Mouse (Mus musculus): ENCODE results near the gene Gp1bb. TPM values are rescaled to one million over a fixed set of nuclear protein-coding genes. Genes with fewer than 3 reads are reported as not detected.

The Gp1bb gene
- polyA plus RNA-seq, 1 experiment, result 580 TPM

DNA sequence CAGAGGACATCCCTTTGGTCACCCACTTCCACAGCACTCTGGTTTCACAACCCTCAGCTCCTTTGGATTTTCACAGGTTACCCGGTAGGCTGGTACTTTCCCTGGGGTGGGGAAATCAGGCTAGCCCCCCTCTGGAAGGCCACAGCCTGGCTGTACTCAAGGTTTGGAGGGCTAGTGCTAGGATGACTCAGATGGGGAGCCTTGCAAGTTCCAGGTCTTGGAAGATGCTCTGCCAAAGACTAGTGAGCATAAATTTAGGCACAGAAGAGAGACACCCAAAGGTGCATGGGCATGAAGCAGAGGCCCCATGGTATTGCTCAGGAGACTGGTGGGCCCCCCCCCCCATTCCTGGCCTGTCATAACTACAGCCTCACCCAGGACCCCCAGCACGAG lies 6.7 kb upstream of the Gp1bb start:
- H3K27me3 ChIP-seq (ENCODE audit: control insufficient read depth, insufficient read depth, low read length), result no peaks in the 10 kb centered on the region
- WGBS, result 15% methylated on average over 2 of the region's 2 CpGs
- H3K27ac ChIP-seq (ENCODE audit: insufficient read depth, low read depth, low read length), result peak overlapping the region; percentile 97
- TF ChIP-seq POLR2A (IDR thresholded peaks at IDR 0.05; ENCODE audit: low read depth, low read length) (no peak), CTCF (IDR thresholded peaks at IDR 0.05; ENCODE audit: extremely low read depth, insufficient read length, insufficient replicate concordance, low read depth, low read length) (0 out of 2 replicates have a peak, but pooled peaks have one; percentile 5)
- H3K4me3 ChIP-seq (ENCODE audit: low read depth, low read length), result peak overlapping the region; percentile 95
- peaks cover 35% of the 10 kb centered on the region for H3K4me1 ChIP-seq (ENCODE audit: control insufficient read depth, insufficient read depth, insufficient read length, low read length)
- H3K36me3 ChIP-seq (ENCODE audit: control insufficient read depth, insufficient read depth, low read length), result peaks cover 34% of the 10 kb centered on the region

DNA sequence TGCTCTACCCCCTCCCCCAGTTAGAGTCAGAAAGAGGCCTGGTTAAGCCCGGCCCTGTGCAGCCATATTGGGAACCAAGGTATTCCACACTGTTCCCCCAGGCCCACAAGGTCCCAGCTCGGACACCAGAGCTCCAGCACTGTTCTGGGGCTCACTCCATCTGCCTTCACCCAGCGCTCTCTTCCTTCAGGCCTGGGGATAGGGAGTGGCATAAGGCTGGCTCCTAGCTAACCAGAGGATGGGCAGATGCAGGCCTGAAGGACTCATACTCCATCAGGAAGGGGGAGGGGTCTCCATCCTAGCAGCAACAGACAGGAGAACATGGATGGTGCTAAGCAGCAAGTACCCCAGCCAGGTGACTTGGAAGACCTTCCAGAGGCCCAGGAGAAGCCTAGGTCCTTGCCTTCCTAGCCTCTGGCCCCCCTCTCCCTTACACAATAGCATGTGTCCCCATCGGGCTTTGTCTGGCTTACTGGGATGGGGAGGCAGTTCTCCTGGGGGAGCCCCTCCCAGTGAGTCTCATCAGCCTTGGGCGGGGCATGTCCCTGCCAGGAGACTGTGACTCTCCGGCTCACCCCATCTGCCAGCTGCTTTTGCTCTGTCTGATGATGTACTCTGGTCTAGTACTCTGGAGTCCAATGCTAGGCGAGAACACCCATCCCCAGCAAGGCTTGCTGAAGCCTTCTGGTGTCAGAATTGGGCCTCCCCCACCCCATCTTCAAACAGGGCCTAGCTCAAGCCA lies 6.2 kb upstream of the Gp1bb start:
- no peak for TF ChIP-seq CTCF (IDR thresholded peaks at IDR 0.05; ENCODE audit: extremely low read depth, insufficient read length, insufficient replicate concordance, low read depth, low read length)
- peak; percentile 63 for TF ChIP-seq POLR2A (IDR thresholded peaks at IDR 0.05; ENCODE audit: low read depth, low read length)
- WGBS, result 22% methylated on average over 7 of the region's 7 CpGs
- Histone ChIP-seq H3K27ac (ENCODE audit: insufficient read depth, low read depth, low read length) (peak overlapping the region; percentile 97), H3K36me3 (ENCODE audit: control insufficient read depth, insufficient read depth, low read length) (peaks cover 40% of the 10 kb centered on the region), H3K4me3 (ENCODE audit: low read depth, low read length) (peak overlapping the region; percentile 95), H3K4me1 (ENCODE audit: control insufficient read depth, insufficient read depth, insufficient read length, low read length) (peaks cover 30% of the 10 kb centered on the region), H3K27me3 (ENCODE audit: control insufficient read depth, insufficient read depth, low read length) (no peaks in the 10 kb centered on the region)

DNA sequence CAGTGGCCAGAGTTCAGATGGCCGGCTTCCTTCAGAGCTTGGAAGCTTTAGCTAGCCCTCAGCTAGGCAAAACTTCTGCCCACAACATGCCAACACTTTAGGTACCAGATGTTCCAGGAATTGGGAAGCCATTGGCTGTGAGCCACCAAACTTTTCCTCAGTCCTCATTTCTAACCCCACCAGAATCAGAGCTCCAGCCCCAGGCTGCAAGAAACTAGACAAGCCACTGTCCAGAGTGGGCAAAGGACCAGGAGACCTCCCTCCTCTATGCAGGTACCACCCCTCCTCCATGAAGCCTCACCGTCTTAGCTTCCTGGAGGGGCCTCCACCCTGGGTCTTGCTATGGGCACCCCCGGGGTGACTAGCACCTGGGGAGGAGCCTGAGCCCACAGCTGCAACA lies 5.0 kb upstream of the Gp1bb start:
- TF ChIP-seq POLR2A (IDR thresholded peaks at IDR 0.05; ENCODE audit: low read depth, low read length), result no peak
- no peak for TF ChIP-seq CTCF (IDR thresholded peaks at IDR 0.05; ENCODE audit: extremely low read depth, insufficient read length, insufficient replicate concordance, low read depth, low read length)
- peaks cover 52% of the 10 kb centered on the region for H3K36me3 ChIP-seq (ENCODE audit: control insufficient read depth, insufficient read depth, low read length)
- peaks cover 18% of the 10 kb centered on the region for H3K4me1 ChIP-seq (ENCODE audit: control insufficient read depth, insufficient read depth, insufficient read length, low read length)
- H3K27ac ChIP-seq (ENCODE audit: insufficient read depth, low read depth, low read length), result peak overlapping the region; percentile 97
- H3K4me3 ChIP-seq (ENCODE audit: low read depth, low read length), result peak overlapping the region; percentile 95
- no peaks in the 10 kb centered on the region; the same call in 1 of the 2 replicates for H3K27me3 ChIP-seq (ENCODE audit: control insufficient read depth, insufficient read depth, low read length)
- WGBS, result 26% methylated on average over 3 of the region's 3 CpGs

DNA sequence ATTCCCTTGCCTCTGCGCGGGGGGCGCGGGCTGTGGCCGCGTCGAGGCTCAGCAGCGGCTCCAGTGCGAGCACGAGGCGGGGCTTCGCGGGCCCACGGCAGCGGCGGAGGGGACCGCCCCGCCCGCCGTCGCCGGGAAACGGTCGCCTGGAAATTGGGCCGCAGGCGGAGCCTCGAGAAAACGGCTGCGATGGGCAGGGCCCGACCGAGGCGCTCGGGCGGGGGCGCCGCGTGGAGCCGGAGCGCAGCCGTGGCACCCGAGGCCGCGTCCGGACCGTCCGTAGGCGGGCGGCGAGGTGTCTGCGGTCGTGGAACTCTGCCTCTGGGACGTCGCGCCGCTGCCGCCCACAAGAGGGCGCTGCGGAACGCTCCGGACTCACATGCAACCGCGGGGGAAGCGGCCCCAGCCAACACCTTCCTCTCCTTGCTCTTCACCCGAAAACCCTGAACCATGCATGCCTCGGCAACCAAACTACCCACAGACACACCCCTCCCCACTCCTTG lies 4.2 kb upstream of the Gp1bb start, which contains the start of gene Gm49601:
Gene Gm49601 (minus strand): TSS at position 52 of the 503 bp plus-strand sequence.
- WGBS, result under 1% methylated on average over 65 of the region's 65 CpGs
- H3K27me3 ChIP-seq (ENCODE audit: control insufficient read depth, insufficient read depth, low read length), result no peaks in the 10 kb centered on the region; the same call in 1 of the 2 replicates
- peaks cover 59% of the 10 kb centered on the region for H3K36me3 ChIP-seq (ENCODE audit: control insufficient read depth, insufficient read depth, low read length)
- H3K4me3 ChIP-seq (ENCODE audit: low read depth, low read length), result peak within 1 kb of the TSS; percentile 95
- TF ChIP-seq POLR2A (IDR thresholded peaks at IDR 0.05; ENCODE audit: low read depth, low read length) (no peak), CTCF (IDR thresholded peaks at IDR 0.05; ENCODE audit: extremely low read depth, insufficient read length, insufficient replicate concordance, low read depth, low read length) (peak; percentile 89)
- H3K4me1 ChIP-seq (ENCODE audit: control insufficient read depth, insufficient read depth, insufficient read length, low read length), result peaks cover 12% of the 10 kb centered on the region
- peak within 1 kb of the TSS; percentile 97 for H3K27ac ChIP-seq (ENCODE audit: insufficient read depth, low read depth, low read length)

DNA sequence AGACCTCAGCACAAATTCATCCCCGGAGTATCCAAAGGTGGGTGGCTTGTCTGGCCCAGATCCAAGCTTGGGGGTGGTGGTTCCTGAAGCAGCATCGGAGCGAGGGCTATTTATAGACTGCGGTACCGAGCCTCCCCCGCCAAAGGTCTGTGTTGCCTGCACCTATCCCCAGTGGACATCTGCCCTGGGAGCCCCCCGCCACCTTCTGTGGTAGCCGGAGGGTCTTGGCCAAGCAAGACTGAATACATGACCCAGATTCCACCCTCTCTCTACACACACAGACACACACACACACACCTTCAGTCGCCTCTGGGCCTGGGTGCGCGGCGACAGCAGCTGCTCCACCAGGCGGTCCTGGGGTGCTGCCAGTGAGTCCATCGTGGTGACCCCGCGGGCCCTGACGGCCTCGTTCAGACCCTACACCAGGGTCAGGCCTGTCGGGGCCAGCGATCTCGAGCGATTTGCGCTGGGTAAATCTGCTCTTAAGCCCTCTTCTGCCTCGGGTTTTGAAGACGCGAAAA lies 3.6 kb upstream of the Gp1bb start:
- Histone ChIP-seq H3K27ac (ENCODE audit: insufficient read depth, low read depth, low read length) (no peak overlapping the region), H3K27me3 (ENCODE audit: control insufficient read depth, insufficient read depth, low read length) (no peaks in the 10 kb centered on the region; the same call in 1 of the 2 replicates), H3K4me1 (ENCODE audit: control insufficient read depth, insufficient read depth, insufficient read length, low read length) (peaks cover 13% of the 10 kb centered on the region), H3K36me3 (ENCODE audit: control insufficient read depth, insufficient read depth, low read length) (peaks cover 65% of the 10 kb centered on the region), H3K4me3 (ENCODE audit: low read depth, low read length) (peak overlapping the region; percentile 95)
- TF ChIP-seq CTCF (IDR thresholded peaks at IDR 0.05; ENCODE audit: extremely low read depth, insufficient read length, insufficient replicate concordance, low read depth, low read length), result no peak
- TF ChIP-seq POLR2A (IDR thresholded peaks at IDR 0.05; ENCODE audit: low read depth, low read length), result no peak; the same call in 1 of the 2 replicates
- 39% methylated on average over 26 of the region's 26 CpGs for WGBS

DNA sequence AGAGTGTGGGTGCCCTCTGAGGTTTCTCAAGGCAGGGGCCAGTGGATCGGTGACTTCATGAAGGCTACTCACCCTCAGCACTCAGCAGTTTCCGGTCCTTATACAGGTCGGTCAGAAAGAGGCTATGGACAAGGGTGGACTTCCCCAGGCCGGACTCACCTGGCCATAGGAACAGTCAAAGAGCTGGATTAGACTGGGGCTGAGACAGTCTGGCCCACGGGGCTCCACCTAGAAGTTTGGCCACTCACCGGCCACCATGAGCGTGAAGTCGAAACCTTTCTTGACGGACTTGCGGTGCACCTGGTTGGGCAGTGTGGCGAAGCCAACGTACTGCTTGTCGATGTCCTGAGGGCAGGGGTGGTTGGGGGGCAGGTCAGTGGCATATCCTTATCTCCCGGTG lies 2.9 kb upstream of the Gp1bb start:
- no peak overlapping the region for H3K4me3 ChIP-seq (ENCODE audit: low read depth, low read length)
- no peak for TF ChIP-seq POLR2A (IDR thresholded peaks at IDR 0.05; ENCODE audit: low read depth, low read length)
- no peak for TF ChIP-seq CTCF (IDR thresholded peaks at IDR 0.05; ENCODE audit: extremely low read depth, insufficient read length, insufficient replicate concordance, low read depth, low read length)
- no peak overlapping the region for H3K27ac ChIP-seq (ENCODE audit: insufficient read depth, low read depth, low read length)
- no peaks in the 10 kb centered on the region; the same call in 1 of the 2 replicates for H3K27me3 ChIP-seq (ENCODE audit: control insufficient read depth, insufficient read depth, low read length)
- WGBS, result 83% methylated on average over 14 of the region's 14 CpGs
- H3K4me1 ChIP-seq (ENCODE audit: control insufficient read depth, insufficient read depth, insufficient read length, low read length), result peaks cover 13% of the 10 kb centered on the region
- peaks cover 73% of the 10 kb centered on the region for H3K36me3 ChIP-seq (ENCODE audit: control insufficient read depth, insufficient read depth, low read length)

DNA sequence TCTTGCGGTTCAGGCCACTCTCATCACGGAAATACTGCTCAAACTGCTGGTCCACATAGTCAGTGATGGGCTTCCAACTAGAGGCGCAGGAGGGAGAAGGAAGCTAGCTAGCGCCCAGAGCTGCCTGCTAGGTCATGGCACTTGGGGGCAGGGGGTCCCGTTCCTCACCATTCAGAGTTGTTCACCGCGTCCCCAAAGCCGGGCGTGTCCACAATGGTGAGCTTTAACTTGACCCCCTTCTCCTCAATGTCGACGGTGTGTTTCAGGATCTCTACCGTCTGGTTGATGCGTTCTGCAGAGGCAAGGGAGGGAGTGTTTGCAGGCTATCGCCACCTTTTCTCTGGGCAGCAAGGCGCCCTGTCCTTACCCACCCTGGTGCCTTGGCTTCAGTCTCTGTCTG lies 2.4 kb upstream of the Gp1bb start:
- Histone ChIP-seq H3K36me3 (ENCODE audit: control insufficient read depth, insufficient read depth, low read length) (peaks cover 76% of the 10 kb centered on the region), H3K4me1 (ENCODE audit: control insufficient read depth, insufficient read depth, insufficient read length, low read length) (peaks cover 13% of the 10 kb centered on the region), H3K4me3 (ENCODE audit: low read depth, low read length) (no peak overlapping the region), H3K27ac (ENCODE audit: insufficient read depth, low read depth, low read length) (no peak overlapping the region), H3K27me3 (ENCODE audit: control insufficient read depth, insufficient read depth, low read length) (no peaks in the 10 kb centered on the region; the same call in 1 of the 2 replicates)
- TF ChIP-seq CTCF (IDR thresholded peaks at IDR 0.05; ENCODE audit: extremely low read depth, insufficient read length, insufficient replicate concordance, low read depth, low read length), result no peak
- no peak for TF ChIP-seq POLR2A (IDR thresholded peaks at IDR 0.05; ENCODE audit: low read depth, low read length)
- 80% methylated on average over 15 of the region's 15 CpGs for WGBS

Measured in small intestine, adult 2 months (tissue).